Mouse (Mus musculus) adrenal gland, postnatal 10 days (tissue): ENCODE data around the gene Gjd2. TPM values are rescaled to one million over a fixed set of nuclear protein-coding genes. Genes with fewer than 3 reads are reported as not detected.

Experiments
- DNase-seq: peaks from one replicate; pipeline ENCODE4 v3.0.0; 2021; ENCODE audit warnings: mixed read lengths
- long read RNA-seq, 2 experiments: library from polyadenylated mRNA; stranded (forward); transcript quantifications; one replicate each; pipeline ENCODE4 v2.0.0; 2021
- total RNA-seq, 2 experiments: library from RNA; stranded (reverse); gene quantifications; 2 replicates each; pipeline ENCODE4 v1.2.3; 2021

Gjd2 gene
- 1 to 10 TPM; 9.5 to 9.9 TPM for total RNA-seq
- long read RNA-seq, experiment 1, partial matches to known transcripts: 0 of 2 reads
- long read RNA-seq, experiment 1, other reads (novel, unspliced or antisense): 1 of 2 reads
- long read RNA-seq, experiment 2, partial matches to known transcripts: 0 of 1 reads
- long read RNA-seq, experiment 2, other reads (novel, unspliced or antisense): 0 of 1 reads

DNA sequence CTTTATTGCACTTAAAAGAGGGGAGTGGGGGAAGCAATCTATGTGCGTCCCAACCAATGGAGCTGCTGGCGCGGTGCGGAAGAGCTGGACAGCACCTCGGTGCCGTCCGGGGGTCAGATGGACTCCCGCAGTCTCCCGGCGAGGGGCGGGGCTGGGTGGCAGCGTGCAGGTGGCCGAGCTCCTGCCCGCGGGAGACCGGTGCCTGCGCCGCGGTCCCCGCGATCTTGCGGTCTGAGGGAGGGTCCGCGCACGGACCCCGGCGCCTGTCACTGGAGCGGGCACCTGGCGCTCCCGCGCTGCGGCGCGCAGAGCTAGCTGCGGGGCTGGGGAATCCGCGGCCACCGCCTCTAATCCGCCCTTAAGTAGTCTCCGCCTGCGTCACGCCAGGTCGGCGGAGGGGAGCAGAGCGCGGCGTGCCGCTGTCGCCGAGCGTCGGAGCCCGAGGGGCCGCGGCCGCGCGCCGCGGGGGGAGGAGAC, at the start of gene Gjd2:
Gjd2 (minus strand) TSS at position 325 of the 477 bp plus-strand sequence.
- DNase-seq: peak; percentile 17

DNA sequence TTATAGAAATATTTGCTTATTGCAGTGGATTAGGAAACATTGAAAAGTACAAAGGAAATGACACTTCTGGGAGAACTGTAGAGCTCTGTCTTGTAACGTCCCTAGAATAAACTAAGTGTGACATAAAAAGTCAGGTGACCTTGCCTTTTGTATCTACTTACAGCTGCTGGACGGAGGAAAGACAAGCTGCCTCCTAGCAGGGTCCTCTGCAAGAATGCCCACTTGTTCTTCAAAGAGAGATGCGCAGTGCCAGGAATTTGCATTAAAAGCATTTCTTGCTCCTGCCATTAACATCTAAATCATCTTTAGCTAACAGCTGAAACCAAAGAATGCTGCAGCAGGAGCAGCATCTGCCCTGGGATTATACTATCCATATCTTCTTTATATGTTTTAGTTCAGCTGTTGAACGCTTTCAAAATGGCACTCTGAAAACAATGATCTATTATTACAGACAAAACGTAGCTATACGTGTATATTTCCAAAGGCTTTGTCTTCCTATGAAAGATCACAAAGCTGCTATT, 46.7 kb upstream of the Gjd2 start:
- DNase-seq: no peak

DNA sequence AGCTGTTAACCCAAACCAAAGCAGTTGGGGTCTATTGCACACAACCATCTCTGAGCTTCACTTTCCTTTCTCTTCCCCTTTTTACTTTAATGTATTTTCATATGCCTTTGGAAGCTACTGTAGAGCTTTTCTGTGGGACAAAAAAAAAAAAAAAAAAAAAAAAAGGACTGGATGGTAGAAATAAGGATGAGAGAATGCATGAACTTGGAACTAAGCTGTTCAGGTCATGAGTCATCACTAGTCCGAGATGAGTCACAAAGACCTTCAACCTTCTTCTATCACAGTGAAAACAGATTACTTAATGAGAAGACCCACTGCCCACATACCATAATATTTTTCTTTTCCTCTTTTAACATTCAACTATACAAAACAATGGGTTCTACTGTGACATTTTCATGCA, 46.2 kb upstream of the Gjd2 start:
- no peak for DNase-seq

DNA sequence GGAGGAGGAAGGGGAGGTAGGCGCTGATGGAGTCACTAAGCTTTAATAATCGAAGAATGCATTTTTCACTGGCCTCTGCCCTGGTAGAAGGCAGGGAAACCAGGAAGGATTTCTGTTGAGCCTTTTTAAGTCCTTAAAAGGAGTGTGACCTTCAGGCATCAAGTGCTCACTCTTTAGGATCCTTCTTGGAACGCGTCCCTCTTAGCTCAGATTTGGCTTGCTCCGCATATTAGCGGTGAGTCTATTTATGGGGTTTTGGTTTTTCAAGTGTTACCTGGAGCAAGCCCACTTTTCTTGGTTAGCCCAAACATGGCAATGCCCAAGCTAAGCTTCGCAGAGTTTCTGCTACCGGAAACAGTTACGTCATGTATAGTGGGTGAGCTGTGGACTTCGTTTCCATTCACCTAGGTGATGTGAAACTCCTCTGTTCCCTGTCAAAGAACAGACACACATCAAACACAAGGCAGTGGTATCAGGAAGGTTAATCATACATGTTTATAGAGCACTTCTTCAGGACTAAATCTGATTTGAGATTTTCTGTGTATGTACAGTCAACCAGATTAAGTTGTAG, 44.9 kb upstream of the Gjd2 start:
- peak; percentile 34 for DNase-seq

DNA sequence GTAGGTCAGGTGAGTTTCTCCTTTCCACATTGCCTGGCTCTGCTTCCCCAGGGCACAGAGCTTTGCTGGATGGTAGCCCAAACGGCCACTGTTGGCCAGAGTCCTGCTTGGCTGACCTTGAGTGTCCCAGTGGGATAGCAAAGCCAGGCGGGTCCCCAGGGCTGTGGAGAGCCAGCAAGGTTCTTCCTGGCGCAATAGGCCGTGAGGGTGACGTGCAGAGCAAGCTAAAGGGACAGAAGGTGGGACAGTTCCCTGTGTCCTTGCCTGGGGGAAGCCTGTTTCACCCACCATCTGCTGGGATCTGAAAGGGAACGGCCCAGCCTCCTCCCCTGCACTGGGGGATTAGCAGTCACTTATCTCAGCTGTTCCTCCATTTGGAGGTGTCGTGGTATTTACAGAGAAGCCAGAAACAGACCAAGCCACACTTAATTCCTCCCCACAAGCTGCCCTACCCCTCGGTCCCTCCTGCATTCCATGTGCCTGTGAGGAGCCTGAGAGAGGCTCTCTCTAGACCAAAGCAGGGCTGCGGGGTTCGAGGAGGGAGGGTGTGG, 44.0 kb upstream of the Gjd2 start:
- DNase-seq: peak; percentile 89

DNA sequence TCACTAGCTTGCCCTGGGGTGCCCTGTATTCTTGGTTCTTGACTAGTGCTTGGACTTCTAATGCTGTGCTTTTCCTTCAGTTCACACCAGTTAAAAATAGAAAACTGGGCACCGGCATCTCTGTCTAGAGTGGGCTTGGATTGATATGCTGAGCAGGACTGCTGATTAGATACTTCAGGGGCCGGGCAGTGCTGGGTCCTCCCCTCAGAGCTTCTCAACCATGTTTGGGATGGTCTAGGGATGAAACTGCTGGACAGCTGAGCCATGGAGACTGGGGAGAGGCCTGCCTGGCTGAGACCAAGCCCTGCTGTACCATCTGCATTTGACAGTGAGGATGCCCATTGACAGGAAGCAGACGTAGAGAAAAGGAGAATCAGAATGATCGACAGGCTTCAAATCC, 40.7 kb upstream of the Gjd2 start:
- DNase-seq: no peak

DNA sequence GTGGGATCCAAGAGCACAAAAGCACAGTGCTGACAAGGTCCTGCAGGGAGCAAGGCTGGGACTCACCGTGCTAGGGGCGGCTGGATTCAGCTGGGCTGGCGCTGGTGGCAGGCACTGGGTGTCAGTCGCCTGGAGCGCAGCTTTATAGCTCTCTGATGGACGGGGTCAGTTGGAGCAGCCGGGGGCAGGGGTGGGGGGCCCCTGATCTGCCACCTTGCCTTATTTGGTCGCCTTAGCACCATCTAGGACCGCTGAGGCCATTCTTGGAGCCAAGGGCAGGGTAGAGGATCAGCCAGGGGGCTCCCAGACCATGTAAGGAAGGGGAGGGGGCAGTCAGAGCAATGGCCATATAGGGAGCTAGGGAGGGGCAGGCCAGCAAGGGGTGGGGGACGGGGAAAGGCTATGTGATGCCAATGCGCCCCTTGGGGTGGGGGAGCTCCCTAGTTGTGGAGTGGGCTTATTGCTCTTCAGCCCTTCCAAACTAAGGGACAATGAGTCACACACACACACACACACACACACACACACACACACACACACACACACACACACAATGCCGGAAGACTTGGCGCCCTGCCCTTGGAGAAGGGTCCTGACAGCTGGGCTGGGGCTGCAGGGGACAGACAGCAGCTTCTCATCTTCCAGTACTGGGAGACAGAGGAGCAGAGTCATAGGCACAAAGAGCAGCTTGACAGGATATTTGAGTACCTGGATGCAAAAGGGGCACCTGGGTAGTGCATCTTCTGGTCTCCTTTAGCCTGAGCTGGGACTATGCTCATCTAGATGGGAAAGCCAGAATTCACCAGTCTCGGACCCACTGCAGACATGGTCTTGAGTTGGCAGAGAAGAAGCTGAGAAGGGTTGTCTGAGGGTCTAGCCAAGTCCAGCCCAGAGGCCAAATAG, 39.5 kb upstream of the Gjd2 start, which contains the start of gene Actc1:
Actc1 (minus strand) TSS at position 853 of the 903 bp plus-strand sequence.
- DNase-seq: peak; percentile 4

DNA sequence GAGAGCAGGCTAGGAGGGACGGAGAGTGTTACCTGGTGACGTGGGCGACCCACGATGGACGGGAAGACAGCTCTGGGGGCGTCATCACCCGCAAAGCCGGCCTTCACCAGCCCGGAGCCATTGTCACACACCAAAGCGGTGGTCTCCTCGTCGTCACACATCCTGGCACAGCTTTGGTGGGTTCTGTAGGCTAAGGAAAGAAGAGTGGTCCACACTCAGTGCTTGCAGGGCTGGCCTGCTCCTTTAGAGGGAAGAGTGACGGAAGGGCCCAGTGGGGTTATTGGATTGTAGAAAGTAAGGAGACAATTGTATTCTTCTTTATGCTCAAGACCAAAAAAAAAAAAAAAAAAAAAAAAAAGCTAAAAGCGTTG, 38.4 kb upstream of the Gjd2 start:
- no peak for DNase-seq

DNA sequence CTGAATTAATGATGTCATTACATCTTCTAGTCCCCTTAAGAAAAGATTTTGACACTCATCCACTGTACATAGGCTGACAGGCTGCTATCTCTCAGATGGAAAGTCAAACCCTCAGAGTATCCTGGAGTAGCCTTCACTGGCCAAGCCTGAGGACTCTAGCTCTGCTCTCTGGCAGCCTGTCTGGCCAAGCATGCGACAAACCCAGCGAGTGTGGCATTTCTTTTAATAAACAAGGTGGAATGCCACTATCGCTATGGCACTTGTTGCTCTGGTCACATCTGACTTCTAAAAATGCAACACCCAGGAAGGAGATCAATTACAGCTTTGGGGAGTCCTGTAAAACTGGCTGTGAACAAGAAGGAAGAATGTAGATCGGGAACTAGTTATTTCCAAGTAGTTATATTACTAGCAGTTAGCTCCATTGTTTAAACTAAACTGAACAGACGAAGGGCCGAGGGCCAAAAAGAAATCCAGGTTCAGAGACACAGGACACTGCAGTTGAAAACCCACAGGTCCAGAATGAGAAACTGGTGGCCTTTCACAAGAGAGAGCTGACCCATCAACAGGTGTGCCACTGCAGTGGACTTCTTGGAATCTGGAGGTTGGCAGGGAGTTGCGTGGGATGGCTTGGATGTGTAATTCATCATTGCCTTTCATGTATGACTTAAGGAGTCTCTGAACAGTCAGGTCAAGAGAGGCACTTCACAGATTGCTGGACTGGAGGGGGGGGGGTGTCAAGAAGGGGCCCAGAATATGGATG, 37.9 kb upstream of the Gjd2 start:
- DNase-seq: no peak

DNA sequence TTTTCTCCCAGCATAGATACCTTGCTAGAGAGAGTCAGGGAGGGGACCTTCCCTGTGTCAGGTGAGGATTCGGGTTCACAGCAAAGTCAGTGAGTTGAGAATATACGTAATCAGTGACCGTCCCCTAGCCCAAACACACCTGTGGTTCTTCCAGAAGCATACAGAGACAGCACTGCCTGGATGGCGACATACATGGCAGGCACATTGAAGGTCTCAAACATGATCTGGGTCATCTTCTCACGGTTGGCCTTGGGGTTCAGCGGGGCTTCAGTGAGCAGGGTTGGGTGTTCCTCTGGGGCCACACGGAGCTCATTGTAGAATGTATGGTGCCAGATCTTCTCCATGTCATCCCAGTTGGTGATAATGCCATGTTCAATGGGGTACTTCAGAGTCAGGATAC, 36.7 kb upstream of the Gjd2 start:
- no peak for DNase-seq

DNA sequence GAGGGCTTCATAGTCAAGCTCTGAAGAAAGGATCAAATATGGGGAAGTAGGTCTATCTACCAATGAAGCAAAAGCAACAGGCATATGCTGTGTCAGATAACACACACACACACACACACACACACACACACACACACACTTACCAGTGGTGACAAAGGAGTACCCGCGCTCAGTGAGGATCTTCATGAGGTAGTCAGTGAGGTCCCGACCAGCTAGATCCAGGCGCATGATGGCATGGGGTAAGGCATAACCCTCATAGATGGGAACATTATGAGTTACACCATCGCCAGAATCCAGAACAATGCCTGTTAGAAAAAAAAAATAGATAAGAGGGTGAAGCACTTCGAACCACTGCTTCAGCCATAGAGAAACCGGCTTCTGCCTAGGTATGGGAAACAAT, 36.0 kb upstream of the Gjd2 start:
- no peak for DNase-seq

DNA sequence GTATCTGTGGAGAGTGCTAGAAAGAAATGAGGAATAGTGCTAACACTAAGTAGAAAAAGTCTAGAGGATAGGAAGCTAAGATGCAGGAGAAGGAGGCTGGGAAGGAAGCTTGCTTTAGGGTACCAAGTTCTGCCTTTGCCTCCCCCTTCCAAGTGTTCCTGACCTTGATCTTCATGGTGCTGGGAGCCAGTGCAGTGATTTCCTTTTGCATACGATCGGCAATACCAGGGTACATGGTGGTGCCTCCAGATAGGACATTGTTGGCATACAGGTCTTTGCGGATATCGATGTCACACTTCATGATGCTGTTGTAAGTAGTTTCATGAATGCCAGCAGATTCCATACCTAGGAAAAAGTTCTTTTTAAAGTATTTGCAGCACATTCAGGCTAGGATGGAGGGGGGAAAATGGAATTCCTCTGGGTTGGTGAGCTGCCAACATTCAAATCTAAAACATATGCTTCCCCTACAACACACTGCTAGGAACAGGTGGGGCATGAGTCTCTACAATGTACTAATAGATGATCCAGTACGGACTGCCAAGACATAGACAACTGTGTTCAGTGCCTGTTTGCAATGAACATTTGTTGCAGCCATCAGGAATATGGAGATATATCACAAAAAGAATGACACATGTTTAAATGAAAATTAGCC, 34.7 kb upstream of the Gjd2 start:
- DNase-seq: no peak

DNA sequence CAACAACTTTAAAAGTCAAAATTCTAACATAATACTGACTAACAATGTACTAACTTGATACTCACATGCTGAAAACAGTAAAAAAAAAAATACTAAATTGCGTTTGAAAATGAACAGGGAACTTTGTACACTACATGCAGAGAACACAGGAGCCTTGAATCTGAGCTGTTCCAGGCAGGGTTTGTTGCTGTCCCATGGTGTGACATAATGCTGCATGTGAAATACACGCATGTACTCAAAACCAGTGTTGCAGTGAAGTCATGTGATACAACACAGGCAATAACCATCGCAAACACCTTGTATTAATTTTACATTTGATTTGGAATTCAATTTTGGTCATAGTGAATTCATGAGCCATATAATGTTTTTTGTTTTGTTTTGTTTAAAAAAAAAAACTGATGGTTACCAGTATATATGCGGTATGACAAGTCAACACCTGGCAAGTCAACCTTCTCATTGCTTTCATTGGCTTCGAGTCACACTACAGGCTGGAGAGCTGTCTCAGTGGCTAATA, 32.8 kb upstream of the Gjd2 start:
- no peak for DNase-seq

DNA sequence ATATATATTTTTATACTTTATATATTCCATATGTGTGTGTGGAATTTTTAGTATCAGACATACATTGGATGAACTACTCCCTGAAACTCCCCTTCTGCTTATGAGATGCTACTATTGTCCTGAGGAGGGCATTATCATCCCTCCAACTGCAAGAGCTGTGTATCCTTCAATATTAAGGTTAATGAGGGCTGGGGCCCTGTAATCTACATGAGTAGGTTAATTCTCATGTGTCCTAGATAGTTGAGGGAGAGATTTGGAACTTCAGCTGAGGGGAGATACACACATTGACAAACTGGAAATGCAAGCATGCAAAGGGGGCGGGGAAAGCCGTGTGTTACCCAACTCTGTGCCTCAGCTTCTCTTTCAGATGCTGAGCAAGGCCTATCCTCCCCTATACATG, 24.5 kb upstream of the Gjd2 start:
- DNase-seq: no peak

DNA sequence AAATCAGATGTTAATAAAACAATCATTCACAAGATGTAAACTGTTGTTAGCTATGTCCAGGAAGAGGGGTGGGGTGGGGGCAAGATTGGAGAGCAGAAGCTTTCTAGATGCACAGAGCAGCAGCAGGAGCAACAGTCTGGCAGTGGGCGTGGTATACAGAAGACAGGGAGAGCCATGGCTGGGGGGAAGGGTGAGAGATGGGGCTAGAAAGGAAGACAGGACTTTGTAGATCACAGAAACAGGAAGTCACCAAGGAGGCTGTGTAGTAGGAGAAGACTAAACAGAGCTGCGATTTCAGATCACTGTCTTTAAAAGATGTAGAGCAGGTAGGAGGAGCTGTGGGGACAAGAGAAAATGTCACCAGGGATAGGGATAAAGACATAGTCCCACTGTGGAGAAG, 18.8 kb upstream of the Gjd2 start:
- DNase-seq: no peak

DNA sequence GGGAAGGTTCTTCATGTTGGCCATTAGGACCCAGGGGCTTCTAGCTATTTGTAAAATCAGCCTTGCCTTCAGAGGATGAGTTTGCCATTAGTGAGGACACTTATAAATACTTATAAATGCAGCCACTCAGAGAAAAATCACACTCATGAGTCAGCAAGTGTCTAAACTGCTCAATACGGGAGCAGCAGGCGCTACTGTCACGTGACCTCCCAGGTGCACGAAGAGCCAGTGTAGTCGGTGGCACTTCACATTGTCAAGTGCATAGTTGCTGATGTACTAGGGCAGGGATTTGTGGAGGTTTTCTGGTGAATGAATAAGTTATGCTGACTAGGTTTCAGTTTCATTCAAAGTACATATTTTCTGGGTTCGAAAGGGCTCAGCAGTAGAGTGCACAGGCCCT, 10.0 kb upstream of the Gjd2 start:
- DNase-seq: no peak

DNA sequence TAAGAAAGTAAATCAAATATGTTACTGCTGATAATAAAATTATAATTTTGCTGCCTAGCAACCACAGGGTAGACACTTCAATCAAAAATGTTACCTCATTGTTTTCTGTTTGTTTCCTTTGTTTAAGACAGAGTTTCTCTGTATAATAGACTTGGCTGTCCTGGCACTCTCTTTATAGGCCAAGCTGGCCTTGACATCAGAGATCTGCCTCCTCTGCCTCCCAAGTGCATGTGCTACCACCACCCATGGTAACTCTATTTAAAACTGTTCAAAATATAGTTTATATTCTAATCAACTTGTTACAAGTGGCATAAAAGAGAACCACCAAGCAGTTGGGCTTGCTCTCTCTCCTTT, 6.8 kb upstream of the Gjd2 start:
- no peak for DNase-seq

DNA sequence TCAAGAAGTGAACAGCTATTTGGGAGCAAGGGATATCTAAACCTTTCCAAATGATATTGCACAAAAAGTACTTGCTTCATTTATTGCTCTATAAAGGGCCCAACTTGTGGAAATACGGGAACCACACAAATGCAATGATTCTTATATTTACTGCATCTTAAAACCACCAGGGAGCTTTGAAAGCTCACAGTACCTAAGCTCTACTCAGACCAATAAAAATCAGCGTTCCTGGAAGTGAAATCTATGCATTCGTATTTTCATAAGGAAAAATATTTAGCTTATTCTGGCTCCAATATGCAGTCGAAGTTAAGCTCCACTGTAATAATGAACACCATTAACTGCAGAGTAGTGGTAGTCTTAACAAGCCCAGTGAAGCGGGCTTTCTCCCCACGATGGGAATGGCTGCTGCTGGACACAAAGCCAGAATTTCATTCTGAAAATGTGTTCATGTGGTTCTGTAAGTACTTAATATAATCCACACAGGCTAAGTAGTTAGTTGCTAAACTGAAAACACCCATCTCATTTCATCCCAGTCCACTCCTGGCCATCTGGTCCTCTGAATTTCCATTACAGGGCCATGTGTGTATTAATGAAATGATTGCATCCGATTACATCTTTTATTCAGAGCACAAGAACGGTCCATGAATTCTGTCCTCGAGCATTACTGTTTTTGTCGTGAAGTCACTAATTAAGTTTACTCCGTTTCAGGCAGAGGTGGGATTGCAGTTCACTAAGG, 6.2 kb upstream of the Gjd2 start:
- no peak for DNase-seq

DNA sequence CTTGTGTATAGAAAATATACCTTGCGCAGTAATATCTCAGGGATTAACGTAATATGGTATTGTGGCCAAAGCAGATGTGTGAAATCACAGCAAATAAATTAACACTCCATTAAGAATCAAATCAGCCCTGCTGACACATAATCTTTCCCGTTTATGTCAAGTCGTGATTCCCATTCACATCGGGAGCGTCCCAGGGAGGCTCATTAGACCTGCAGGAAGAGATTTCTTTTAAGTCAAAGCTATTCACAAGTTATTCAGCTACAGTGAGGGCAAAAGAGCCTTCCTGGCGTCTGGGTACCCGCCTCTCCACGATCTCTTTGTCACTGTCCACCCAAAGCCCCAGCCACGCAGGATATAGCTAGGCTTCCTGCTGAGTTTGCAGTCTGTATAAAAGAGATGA, 4.7 kb upstream of the Gjd2 start:
- DNase-seq: no peak

DNA sequence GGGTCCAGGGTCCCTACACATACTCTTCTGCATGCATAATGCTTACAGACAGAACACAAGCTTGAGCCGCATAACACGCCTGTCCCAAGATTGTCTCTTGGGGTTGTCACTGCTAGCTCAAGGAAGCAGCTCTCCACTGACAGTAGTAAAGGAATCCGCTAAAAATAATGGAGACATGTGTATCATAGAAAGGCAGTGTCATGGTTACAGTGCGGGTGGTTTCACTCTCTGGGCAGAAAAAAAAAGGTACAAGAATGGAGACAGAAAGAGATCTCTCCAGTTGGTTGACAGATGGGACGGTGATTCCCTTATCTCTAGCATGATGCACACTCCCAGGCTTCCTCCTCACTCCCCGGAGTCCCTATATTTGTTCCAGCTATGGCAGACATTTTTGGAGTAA, 1.4 kb upstream of the Gjd2 start:
- no peak for DNase-seq

DNA sequence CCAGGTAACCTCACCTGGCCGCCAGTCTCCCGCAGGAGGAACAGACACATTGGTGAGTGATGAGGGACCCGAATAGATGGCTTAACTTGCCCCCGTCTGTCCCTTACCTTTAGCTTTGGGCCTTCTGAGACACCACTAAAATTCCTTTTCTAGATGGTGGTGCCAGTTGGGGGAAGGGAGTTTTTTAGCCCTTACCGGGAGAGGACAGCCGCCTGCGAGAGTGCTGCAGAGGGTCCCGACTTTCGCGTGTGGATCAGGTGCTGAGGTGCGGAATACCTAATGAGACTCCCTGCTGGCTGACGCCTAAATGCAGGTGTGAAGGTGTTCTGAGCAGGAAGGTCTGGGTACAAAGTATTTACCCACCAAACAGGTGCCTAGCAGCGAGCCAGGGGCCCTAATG, 427 bp upstream of the Gjd2 start:
- no peak for DNase-seq
